Mouse (Mus musculus) CD8-positive naive resting alpha-beta T cell, adult 2 months (primary cell): Measurements from ENCODE around the gene Sorcs2.
A peak's percentile ranks its signal among the peaks of the same experiment; 100 is the strongest.

Experiments used
- DNase-seq, 2 experiments: peaks; one replicate each; pipeline ENCODE4 v3.0.0; 2022; ENCODE audit warnings: low read depth in 2 of 2, low spot score in 2 of 2

The Sorcs2 gene

DNA sequence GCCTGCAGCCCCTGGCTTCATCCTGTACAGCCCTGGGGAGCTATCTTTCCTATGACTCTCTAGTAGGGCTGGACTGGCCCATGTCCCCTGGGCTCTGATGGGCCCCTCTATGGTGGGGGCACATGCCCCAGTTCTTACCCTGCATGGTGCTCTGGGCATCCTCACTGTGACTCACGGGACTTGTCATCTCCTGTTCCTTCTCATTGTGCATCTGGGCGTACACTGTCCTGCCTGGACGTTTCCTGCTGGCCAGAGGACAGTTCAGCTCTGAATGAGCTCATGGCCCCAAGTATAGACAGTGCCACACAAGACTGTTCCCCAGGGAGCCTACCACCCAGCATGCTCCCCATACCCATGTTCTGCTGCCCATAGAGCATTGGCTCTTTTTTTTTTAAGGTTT lies 376.8 kb downstream of the Sorcs2 start:
- no peak for DNase-seq

DNA sequence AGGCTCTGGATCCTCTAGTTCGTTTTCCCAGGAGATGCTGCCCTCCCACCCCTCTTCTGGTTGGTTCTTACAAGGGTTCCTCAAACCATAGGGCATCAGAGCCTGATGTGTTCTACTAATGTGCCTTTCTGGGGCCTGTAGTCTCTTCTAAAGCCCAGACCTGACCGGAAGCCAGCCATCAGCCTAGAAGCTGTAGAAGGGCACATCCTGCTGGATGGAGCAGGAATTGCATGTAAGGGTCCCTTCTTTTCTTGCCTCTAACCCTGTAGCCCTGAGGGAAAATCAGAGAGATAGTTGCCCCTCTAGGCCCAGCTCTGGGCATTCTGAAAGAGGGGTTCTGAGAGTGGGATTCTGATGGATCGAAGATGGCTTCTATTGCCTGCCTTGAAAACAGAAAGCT lies 379.6 kb downstream of the Sorcs2 start:
- DNase-seq: peak; percentile 35 to 46

- no peak for DNase-seq
Observed at GRCm38 (mm10) chr5:36009405-36009804, 388.5 kb downstream of the Sorcs2 start.

DNA sequence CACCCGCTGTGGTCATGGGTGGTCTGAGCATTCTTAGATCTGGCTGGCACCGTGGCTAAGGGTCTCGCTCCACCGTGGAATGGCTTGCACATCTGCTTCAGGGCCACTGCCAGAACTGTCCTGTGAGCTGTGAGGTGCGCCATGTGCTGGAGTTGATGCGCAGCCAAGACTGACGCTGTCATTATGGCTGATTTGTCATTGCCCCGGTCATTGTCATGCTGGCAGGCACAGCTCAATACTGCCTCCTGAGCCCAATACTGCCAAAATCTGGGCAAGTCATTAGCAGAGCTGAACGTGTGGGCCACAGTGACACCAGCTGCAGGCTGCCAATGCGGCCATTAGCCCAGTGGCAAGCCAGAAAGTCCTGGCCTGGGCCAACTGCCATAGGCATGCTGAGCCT lies 390.3 kb downstream of the Sorcs2 start:
- no peak for DNase-seq

- no peak for DNase-seq
Observed at GRCm38 (mm10) chr5:36006586-36006985, 391.4 kb downstream of the Sorcs2 start.

DNA sequence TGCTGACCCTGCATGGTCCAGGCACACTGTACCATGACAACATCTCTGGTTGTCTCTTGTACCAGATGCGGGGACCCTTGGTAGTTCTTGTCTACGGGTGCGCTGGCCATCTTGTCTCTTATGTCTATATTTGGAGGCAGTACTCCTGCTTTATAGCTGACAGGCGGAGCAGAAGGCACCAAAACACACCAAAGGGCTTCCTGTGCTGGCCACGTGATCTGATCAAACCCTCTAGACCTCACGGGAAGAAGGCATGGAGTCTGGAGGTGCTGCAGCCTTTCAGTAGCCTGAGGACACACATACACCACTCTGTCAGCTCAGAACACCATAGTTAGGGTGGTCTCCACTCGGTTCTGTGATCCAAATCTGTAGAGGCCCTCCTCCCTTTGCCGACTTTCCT lies 391.8 kb downstream of the Sorcs2 start:
- peak; percentile 21 to 44 for DNase-seq

DNA sequence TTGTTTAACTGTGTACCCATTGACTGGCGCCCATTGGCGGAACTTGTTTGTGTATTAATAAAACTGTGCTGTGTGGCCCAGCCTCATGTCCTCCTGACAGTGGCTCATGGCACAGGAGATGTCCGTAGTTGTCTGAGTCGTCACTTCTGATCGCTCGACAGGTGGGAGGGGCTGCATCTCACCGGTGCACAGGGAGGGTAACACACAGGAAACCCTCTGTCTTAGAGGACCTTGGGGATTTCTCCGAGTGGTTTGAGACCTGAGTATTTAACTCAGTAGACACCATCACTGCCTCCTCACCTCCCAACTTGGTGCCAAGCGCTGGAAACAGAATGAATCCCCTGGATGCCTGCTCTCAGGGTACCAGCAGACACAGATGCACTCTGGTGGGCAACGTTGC lies 394.1 kb downstream of the Sorcs2 start:
- peak in 1 of 2 experiments; percentile 16 for DNase-seq

DNA sequence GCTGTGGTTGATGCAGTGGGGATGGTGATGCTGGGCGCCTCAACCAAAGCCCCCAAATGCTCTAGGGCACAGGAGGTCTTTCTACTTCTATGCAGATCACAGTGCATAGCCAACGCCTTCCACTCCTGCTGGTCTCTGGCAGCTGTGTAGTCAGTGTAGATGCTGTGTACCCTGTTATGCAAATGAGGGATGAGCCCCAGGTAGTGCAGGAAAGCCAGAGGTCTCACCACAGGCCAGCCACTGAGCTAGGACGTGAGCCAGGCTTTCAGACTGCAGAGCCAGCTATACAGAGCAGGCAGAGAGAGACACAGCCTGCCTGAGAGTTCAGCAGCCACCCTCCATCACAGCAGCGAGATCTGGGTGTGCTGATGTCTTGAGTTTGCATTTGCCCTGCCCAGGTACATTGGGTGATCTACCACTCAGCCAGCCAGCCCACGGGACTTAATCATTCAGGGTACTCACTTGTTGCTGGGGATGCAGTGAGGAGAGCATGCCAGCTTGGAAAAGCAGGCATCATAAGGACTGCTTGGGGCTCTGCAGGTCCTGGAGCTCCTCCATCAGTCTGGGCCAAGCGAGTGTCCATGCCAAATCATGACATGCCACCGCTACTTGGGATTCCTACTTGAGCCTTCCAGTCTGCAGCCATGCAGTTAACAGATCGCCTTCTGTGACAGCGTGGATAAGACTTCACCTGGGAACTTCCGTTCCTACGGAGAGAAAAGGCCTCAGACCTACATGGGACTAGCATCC lies 407.8 kb downstream of the Sorcs2 start:
- no peak for DNase-seq

GRCm38 (mm10) chr5:35989506-35989905 lies 408.4 kb downstream of the Sorcs2 start:
- no peak for DNase-seq

- DNase-seq: no peak
Observed at GRCm38 (mm10) chr5:35988085-35988484, 409.9 kb downstream of the Sorcs2 start.

- DNase-seq: no peak
Observed at GRCm38 (mm10) chr5:35985611-35986010, 412.3 kb downstream of the Sorcs2 start.

GRCm38 (mm10) chr5:35981976-35982375 lies 416.0 kb downstream of the Sorcs2 start:
- DNase-seq: peak; percentile 77 to 78

GRCm38 (mm10) chr5:35981341-35981740 lies 416.6 kb downstream of the Sorcs2 start:
- DNase-seq: no peak

DNA sequence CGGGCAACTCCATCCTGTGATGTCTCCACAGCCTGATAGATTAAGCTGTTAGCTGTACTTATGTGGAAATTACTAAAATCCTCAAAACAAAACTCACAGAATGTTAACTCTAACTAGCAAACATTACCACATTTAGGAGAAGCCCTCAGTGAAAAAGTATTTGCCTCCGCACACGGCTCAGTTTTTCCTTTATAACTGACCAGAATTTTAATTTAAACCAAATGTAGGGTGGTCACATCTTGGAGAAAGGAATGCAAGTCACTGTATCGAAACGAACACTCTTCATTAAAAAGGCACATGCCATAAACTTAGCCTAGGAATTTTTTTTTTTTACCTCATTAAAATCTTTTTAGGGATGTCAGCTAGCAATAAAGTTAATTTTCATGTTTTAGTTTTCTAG lies 417.4 kb downstream of the Sorcs2 start:
- no peak for DNase-seq

GRCm38 (mm10) chr5:35975681-35976080 lies 422.3 kb downstream of the Sorcs2 start:
- DNase-seq: peak; percentile 46 to 63

- no peak for DNase-seq
Observed at GRCm38 (mm10) chr5:35974265-35974664, 423.7 kb downstream of the Sorcs2 start.

DNA sequence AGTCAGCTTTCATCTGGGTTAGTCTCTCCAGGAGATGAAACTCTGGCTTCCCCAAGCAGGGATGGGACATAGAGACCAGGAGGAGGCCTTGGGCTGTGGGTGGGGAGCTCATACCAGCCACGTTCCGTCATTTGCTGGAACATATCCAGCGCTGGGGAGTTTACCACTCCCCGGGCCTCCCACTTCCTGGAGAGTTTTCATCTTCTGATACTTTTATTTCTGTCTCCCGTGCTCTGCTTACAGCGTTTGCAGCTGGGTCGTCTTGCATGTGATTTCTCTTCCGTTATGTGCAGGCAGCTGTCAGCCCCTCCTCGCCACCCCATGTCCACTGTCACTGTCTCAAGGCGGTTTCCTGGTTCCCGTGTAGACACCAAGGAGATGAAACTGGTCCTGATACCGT lies 424.1 kb downstream of the Sorcs2 start:
- DNase-seq: peak; percentile 7 to 14

DNA sequence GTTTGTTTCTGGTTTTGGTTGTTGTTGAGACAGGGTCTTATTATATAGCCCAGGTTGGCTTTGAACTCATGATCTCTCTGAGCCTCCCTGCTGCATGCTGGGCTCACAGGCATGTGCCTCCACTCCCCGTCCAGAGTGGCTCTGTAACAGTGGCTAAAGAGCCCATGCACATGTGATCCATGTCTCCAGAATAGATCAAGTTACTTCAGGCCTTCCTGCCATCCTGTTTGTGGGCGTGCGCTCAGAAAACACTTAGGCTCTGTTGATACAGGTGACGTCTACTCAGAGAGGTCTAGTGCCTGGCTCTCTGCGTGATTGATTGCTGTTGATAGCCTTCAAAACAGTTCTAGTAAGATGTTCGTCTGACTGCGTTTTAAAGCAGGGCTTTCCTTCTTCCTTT lies 425.2 kb downstream of the Sorcs2 start:
- no peak for DNase-seq

DNA sequence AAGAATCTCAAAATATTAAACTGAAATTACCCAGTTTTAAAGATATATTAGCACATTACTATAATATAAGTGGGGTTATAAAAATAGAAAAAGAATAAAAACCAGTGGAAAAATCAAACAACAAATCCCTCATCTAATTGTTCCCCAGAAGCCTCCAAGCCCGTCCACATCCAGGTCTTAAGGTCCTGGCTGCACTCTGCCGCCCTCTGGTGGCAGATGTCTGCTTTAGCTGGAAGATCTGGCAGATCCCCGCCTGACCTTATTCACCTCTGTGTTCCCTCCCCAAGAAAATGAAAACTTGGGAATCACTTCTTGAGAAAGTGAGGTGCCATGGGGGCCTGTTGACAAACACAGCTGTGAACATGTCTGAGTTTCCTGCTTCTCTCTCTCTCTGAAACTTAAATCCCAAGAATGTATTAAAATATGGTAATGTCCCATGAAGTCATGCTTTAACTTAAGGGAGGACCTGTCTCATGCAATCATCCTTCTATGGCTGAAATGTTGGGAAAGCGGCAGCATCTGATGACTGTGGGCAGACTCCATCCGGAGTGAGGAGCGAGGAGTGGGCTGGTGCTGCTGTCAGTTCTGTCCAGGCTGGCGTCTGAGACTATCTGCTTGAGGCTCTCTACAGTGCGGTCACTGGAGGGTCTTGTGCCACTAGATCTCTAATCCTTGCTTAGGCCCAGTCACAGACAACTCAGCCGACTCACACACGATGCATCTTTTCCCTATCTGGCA lies 425.9 kb downstream of the Sorcs2 start:
- peak; percentile 41 to 51 for DNase-seq

- no peak for DNase-seq
Observed at GRCm38 (mm10) chr5:35970380-35971105, 427.4 kb downstream of the Sorcs2 start.

- no peak for DNase-seq
Observed at GRCm38 (mm10) chr5:35969857-35970256, 428.1 kb downstream of the Sorcs2 start.
